Comparison of ENCODE assay signal across 8 mouse cellular contexts in the genomic region with DNA sequence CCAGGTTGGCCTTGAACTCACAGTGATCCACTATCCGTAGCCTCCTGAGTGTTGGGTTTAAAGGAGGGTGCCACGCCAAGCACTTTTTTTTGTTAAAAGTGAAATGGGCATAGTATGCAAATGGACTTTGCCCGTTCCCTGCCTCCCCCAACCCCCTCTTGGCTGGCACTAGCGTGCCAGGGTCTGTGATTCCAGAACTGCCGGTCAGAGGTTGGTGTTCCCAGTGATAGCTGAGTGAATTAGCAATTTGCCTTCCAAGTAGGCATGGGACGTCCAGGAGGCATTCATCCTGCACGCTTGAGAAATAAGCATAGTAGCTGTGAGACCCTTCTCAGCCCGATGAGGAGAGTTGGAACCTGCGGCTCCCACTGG. TPM values are rescaled to one million over a fixed set of nuclear protein-coding genes. Genes with fewer than 3 reads are reported as not detected.
DNase-seq lines count a peak whose midpoint lies in the region; ATAC-seq and TF ChIP-seq lines count a peak whose summit lies in the region.

No protein-coding gene starts in this region.

- H3K4me1 ChIP-seq in E14TG2a.4 (replicated peaks; ENCODE audit: low read depth, low read length): peaks cover 44% of the 10 kb centered on the region
- H3K4me1 ChIP-seq in hindbrain, postnatal 0 days (ENCODE audit: insufficient read depth, low read length): no peaks in the 10 kb centered on the region
- H3K4me1 ChIP-seq in liver, embryonic 13.5 days (replicated peaks): peaks cover 14% of the 10 kb centered on the region
- H3K4me1 ChIP-seq in thymus, adult 2 months (replicated peaks; ENCODE audit: control insufficient read depth, insufficient read depth, low read length): peaks cover 3% of the 10 kb centered on the region

- peaks cover 7% of the 10 kb centered on the region for H3K27me3 ChIP-seq in E14TG2a.4 (ENCODE audit: insufficient read depth, low read length)
- no peaks in the 10 kb centered on the region for H3K27me3 ChIP-seq in hindbrain, postnatal 0 days (ENCODE audit: insufficient read depth, low read length)
- H3K27me3 ChIP-seq in liver, embryonic 13.5 days: no peaks in the 10 kb centered on the region
- no peaks in the 10 kb centered on the region for H3K27me3 ChIP-seq in thymus, adult 2 months (ENCODE audit: control insufficient read depth, insufficient read depth, low read length)

- H3K4me3 ChIP-seq in E14TG2a.4 (replicated peaks; ENCODE audit: low read length): peak overlapping the region; percentile 87
- H3K4me3 ChIP-seq in hindbrain, postnatal 0 days (ENCODE audit: low read length): peak overlapping the region; percentile 66
- H3K4me3 ChIP-seq in liver, embryonic 13.5 days (replicated peaks): peak overlapping the region; percentile 72
- no peak overlapping the region for H3K4me3 ChIP-seq in thymus, adult 2 months (ENCODE audit: control insufficient read depth, insufficient read depth, low read length)

- TF ChIP-seq POLR2A in thymus, adult 2 months (IDR thresholded peaks at IDR 0.05; ENCODE audit: control insufficient read depth, extremely low read depth, insufficient read depth, low read length, poor library complexity): no peak

- no peak overlapping the region for H3K9ac ChIP-seq in hindbrain, postnatal 0 days (replicated peaks; ENCODE audit: low read length)
- peak overlapping the region; percentile 84 for H3K9ac ChIP-seq in liver, embryonic 13.5 days

- WGBS in hindbrain, postnatal 0 days: 26% methylated on average over 9 of the region's 9 CpGs
- WGBS in liver, embryonic 13.5 days (ENCODE audit: insufficient replicate concordance): 43% methylated on average over 9 of the region's 9 CpGs
- 60% methylated on average over 9 of the region's 9 CpGs for WGBS in thymus, adult 2 months

- intact Hi-C loops in left cerebral cortex, postnatal 14 days (cut with DNase I): loop anchor here (5.0 kb wide), 2 partner anchors 39 to 74 kb away; no protein-coding TSS in a partner anchor

- no peak overlapping the region for H3K27ac ChIP-seq in hindbrain, postnatal 0 days
- no peak overlapping the region for H3K27ac ChIP-seq in liver, embryonic 13.5 days
- no peak overlapping the region for H3K27ac ChIP-seq in thymus, adult 2 months (ENCODE audit: control insufficient read depth, insufficient read depth, low read length)

- H3K9me3 ChIP-seq in E14TG2a.4 (ENCODE audit: low read length): no peaks in the 10 kb centered on the region
- no peaks in the 10 kb centered on the region for H3K9me3 ChIP-seq in hindbrain, postnatal 0 days (ENCODE audit: low read length)
- H3K9me3 ChIP-seq in liver, embryonic 13.5 days (replicated peaks): no peaks in the 10 kb centered on the region

- H3K4me2 ChIP-seq in hindbrain, postnatal 0 days (ENCODE audit: low read depth, low read length): peak overlapping the region; percentile 87
- H3K4me2 ChIP-seq in liver, embryonic 13.5 days: peak overlapping the region; percentile 95

- H3K36me3 ChIP-seq in E14TG2a.4 (ENCODE audit: insufficient read depth, low read length): peaks cover 27% of the 10 kb centered on the region
- no peaks in the 10 kb centered on the region for H3K36me3 ChIP-seq in hindbrain, postnatal 0 days (ENCODE audit: insufficient read depth, low read length)
- peaks cover 3% of the 10 kb centered on the region; the same call in 1 of the 2 replicates for H3K36me3 ChIP-seq in liver, embryonic 13.5 days
- H3K36me3 ChIP-seq in thymus, adult 2 months (ENCODE audit: control insufficient read depth, insufficient read depth, low read length): no peaks in the 10 kb centered on the region

- peak; percentile 18 for DNase-seq in MN1 (ENCODE audit: low spot score)
- DNase-seq in hindbrain, postnatal 0 days (ENCODE audit: low spot score): no peak
- DNase-seq in liver, embryonic 13.5 days: no peak
- no peak for DNase-seq in thymus, adult 2 months
- no peak for DNase-seq in right cerebral cortex, postnatal 4 days
- no peak for DNase-seq in left cerebral cortex, postnatal 14 days (ENCODE audit: low spot score in 2 of 2)
- no peak for DNase-seq in frontal cortex, adult 2 months (ENCODE audit: extremely low spot score in 1 of 2, low spot score in 1 of 2)

- no peak for TF ChIP-seq CTCF in E14TG2a.4 (conservative IDR thresholded peaks at IDR 0.05; ENCODE audit: low read length)
- TF ChIP-seq CTCF in hindbrain, postnatal 0 days (IDR thresholded peaks at IDR 0.05; ENCODE audit: low read depth): no peak
- TF ChIP-seq CTCF in thymus, adult 2 months (IDR thresholded peaks at IDR 0.05; ENCODE audit: borderline replicate concordance, control insufficient read depth, extremely low read depth, insufficient read depth, low read length, poor library complexity): no peak

- ATAC-seq in hindbrain, postnatal 0 days: no peak
- ATAC-seq in liver, embryonic 13.5 days (ENCODE audit: low read depth): no peak

RNA-seq across cellular contexts. Expression of gene Xylb, which starts 0.9 kb away (rescaled TPM):
- total RNA-seq in hindbrain, postnatal 0 days (2014; rRNA removed): 2.8 and 4.5 TPM in 2 replicates
- 3.2 and 3.3 TPM in 2 replicates for polyA plus RNA-seq in hindbrain, postnatal 0 days (2015; fragmentation: Nextera tagmentation; extraction: Ambion mirVana)
- 3.6 and 4.7 TPM in 2 replicates for polyA plus RNA-seq in liver, embryonic 13.5 days (2015; fragmentation: Nextera tagmentation; extraction: Ambion mirVana)
- 3.3 and 5.3 TPM in 2 replicates for polyA plus RNA-seq in thymus, adult 2 months (2012; rRNA removed)
- 1 to 10 TPM; 3.8 to 3.9 TPM for total RNA-seq in left cerebral cortex, postnatal 14 days (2021)
- polyA plus RNA-seq in frontal cortex, adult 2 months (2012; rRNA removed): 6.8 and 7.3 TPM in 2 replicates

RNA-seq across cellular contexts. Expression of gene Slc22a14, which starts 7.3 kb away (rescaled TPM):
- total RNA-seq in hindbrain, postnatal 0 days (2014; rRNA removed): not detected in 2 replicates
- polyA plus RNA-seq in hindbrain, postnatal 0 days (2015; fragmentation: Nextera tagmentation; extraction: Ambion mirVana): 0.14 TPM in 1 of 2 replicates, not detected in the other
- polyA plus RNA-seq in liver, embryonic 13.5 days (2015; fragmentation: Nextera tagmentation; extraction: Ambion mirVana): not detected in 2 replicates
- 0.16 and 0.17 TPM in 2 replicates for polyA plus RNA-seq in thymus, adult 2 months (2012; rRNA removed)
- total RNA-seq in left cerebral cortex, postnatal 14 days (2021): not detected
- not detected in 2 replicates for polyA plus RNA-seq in frontal cortex, adult 2 months (2012; rRNA removed)

RNA-seq across cellular contexts. Expression of gene Myd88, which starts 16.8 kb away (rescaled TPM):
- total RNA-seq in hindbrain, postnatal 0 days (2014; rRNA removed): 3.8 and 3.9 TPM in 2 replicates
- 5.2 and 6.1 TPM in 2 replicates for polyA plus RNA-seq in hindbrain, postnatal 0 days (2015; fragmentation: Nextera tagmentation; extraction: Ambion mirVana)
- 18.6 and 21.7 TPM in 2 replicates for polyA plus RNA-seq in liver, embryonic 13.5 days (2015; fragmentation: Nextera tagmentation; extraction: Ambion mirVana)
- 29.1 and 30.8 TPM in 2 replicates for polyA plus RNA-seq in thymus, adult 2 months (2012; rRNA removed)
- total RNA-seq in left cerebral cortex, postnatal 14 days (2021): 1 to 10 TPM; 5.5 to 5.8 TPM
- polyA plus RNA-seq in frontal cortex, adult 2 months (2012; rRNA removed): 5.2 and 5.5 TPM in 2 replicates

RNA-seq across cellular contexts. Expression of gene Acaa1a, which starts 18.6 kb away (rescaled TPM):
- 158 and 180 TPM in 2 replicates for total RNA-seq in hindbrain, postnatal 0 days (2014; rRNA removed)
- polyA plus RNA-seq in hindbrain, postnatal 0 days (2015; fragmentation: Nextera tagmentation; extraction: Ambion mirVana): 91.1 and 91.5 TPM in 2 replicates
- 39.6 and 40.2 TPM in 2 replicates for polyA plus RNA-seq in liver, embryonic 13.5 days (2015; fragmentation: Nextera tagmentation; extraction: Ambion mirVana)
- 193 and 212 TPM in 2 replicates for polyA plus RNA-seq in thymus, adult 2 months (2012; rRNA removed)
- 10 to 100 TPM; 67.2 to 73.8 TPM for total RNA-seq in left cerebral cortex, postnatal 14 days (2021)
- polyA plus RNA-seq in frontal cortex, adult 2 months (2012; rRNA removed): 132 and 141 TPM in 2 replicates

RNA-seq across cellular contexts. Expression of gene Oxsr1, which starts 35.8 kb away (rescaled TPM):
- total RNA-seq in hindbrain, postnatal 0 days (2014; rRNA removed): 39.6 and 41.0 TPM in 2 replicates
- polyA plus RNA-seq in hindbrain, postnatal 0 days (2015; fragmentation: Nextera tagmentation; extraction: Ambion mirVana): 9.6 and 10.9 TPM in 2 replicates
- polyA plus RNA-seq in liver, embryonic 13.5 days (2015; fragmentation: Nextera tagmentation; extraction: Ambion mirVana): 6.0 and 6.5 TPM in 2 replicates
- 24.5 and 25.3 TPM in 2 replicates for polyA plus RNA-seq in thymus, adult 2 months (2012; rRNA removed)
- 10 to 100 TPM; 33.2 to 36.4 TPM for total RNA-seq in left cerebral cortex, postnatal 14 days (2021)
- 46.6 and 51.5 TPM in 2 replicates for polyA plus RNA-seq in frontal cortex, adult 2 months (2012; rRNA removed)
